Comparison of ENCODE assay signal across 25 mouse cellular contexts in the genomic region with DNA sequence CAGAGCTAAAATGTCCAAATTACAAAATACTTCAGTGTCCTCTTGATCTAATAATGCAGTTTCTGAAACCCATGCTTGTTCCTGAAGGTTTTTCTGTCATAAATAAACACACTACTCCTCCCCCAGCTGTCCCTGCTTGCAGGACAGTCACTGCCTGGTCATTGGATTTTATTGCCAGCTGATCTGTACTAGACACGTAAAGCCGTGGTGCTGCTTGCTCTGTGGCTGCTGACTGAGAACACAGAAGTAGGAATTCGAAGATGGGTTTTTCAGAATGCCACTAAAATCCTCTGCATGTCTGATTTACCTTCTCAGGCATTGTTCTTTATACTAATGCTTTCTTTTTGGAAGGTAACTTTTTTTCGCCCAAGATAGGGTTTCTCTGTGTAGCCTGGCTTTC. TPM values are rescaled to one million over a fixed set of nuclear protein-coding genes. Genes with fewer than 3 reads are reported as not detected.
A peak's percentile ranks its signal among the peaks of the same experiment; 100 is the strongest.
DNase-seq lines count a peak whose midpoint lies in the region; ATAC-seq and TF ChIP-seq lines count a peak whose summit lies in the region.
"Had no signal": no experiment of that assay in that cellular context is flagged by ENCODE, and none has a peak within 500 bp of the region (broad histone marks: within the 10 kb centered on the region; RNA-seq: fewer than 3 reads in every experiment).

No protein-coding gene starts in this region.

- H3K27ac ChIP-seq in kidney, postnatal 0 days: no peak overlapping the region
- H3K27ac ChIP-seq in liver, adult 2 months (replicated peaks; ENCODE audit: insufficient read depth, low read depth, low read length): 0 out of 2 replicates have a peak overlapping the region, but pooled peaks have one; percentile 28
- no peak overlapping the region for H3K27ac ChIP-seq in liver, embryonic 11.5 days (ENCODE audit: low read depth, low read length)
- H3K27ac ChIP-seq: embryonic facial prominence, embryonic 10.5 days; embryonic facial prominence, embryonic 12.5 days; forebrain, embryonic 13.5 days; forebrain, embryonic 15.5 days had no signal

- H3K36me3 ChIP-seq in kidney, postnatal 0 days (ENCODE audit: insufficient read depth, low read length): no peaks in the 10 kb centered on the region
- no peaks in the 10 kb centered on the region; the same call in 1 of the 2 replicates for H3K36me3 ChIP-seq in liver, adult 2 months (ENCODE audit: control insufficient read depth, insufficient read depth, low read length)
- no peaks in the 10 kb centered on the region for H3K36me3 ChIP-seq in liver, embryonic 11.5 days (ENCODE audit: control insufficient read depth, insufficient read depth, low read length)
- H3K36me3 ChIP-seq: embryonic facial prominence, embryonic 12.5 days; forebrain, embryonic 15.5 days had no signal

- ATAC-seq in kidney, postnatal 0 days (replicated peaks; ENCODE audit: low FRiP score, low read depth): no peak
- ATAC-seq in liver, embryonic 11.5 days (replicated peaks; ENCODE audit: low FRiP score): no peak
- ATAC-seq: activated CD4-positive, CD25-positive, alpha-beta regulatory T cell, adult 4 months; CD4-positive, CD25-positive, alpha-beta regulatory T cell, adult 4 months; forebrain, embryonic 13.5 days; forebrain, embryonic 15.5 days; forebrain, postnatal 0 days; Patski had no signal

- H3K79me2 ChIP-seq in liver, adult 2 months (ENCODE audit: control insufficient read depth, insufficient read depth, low read length): no peaks in the 10 kb centered on the region

- no peak overlapping the region for H3K9ac ChIP-seq in kidney, postnatal 0 days (ENCODE audit: low read depth, low read length)
- H3K9ac ChIP-seq in liver, adult 2 months (ENCODE audit: low read depth, low read length): no peak overlapping the region
- no peak overlapping the region for H3K9ac ChIP-seq in liver, embryonic 11.5 days (ENCODE audit: low read depth, low read length)
- H3K9ac ChIP-seq: embryonic facial prominence, embryonic 12.5 days; forebrain, embryonic 13.5 days; forebrain, embryonic 15.5 days; forebrain, postnatal 0 days had no signal

- H3K27me3 ChIP-seq in kidney, postnatal 0 days (ENCODE audit: insufficient read depth, low read length): no peaks in the 10 kb centered on the region
- no peaks in the 10 kb centered on the region for H3K27me3 ChIP-seq in liver, adult 2 months (ENCODE audit: control insufficient read depth, insufficient read depth, low read length)
- H3K27me3 ChIP-seq in liver, embryonic 11.5 days (replicated peaks; ENCODE audit: control insufficient read depth, insufficient read depth, low read length): no peaks in the 10 kb centered on the region
- H3K27me3 ChIP-seq: CH12.LX; embryonic facial prominence, embryonic 12.5 days; forebrain, embryonic 13.5 days; forebrain, embryonic 15.5 days; Patski had no signal

- no peak overlapping the region for H3K4me2 ChIP-seq in kidney, postnatal 0 days (ENCODE audit: low read length)
- no peak overlapping the region for H3K4me2 ChIP-seq in liver, embryonic 11.5 days
- H3K4me2 ChIP-seq: embryonic facial prominence, embryonic 12.5 days; forebrain, embryonic 13.5 days; forebrain, embryonic 15.5 days had no signal

- 45% methylated on average over 4 of the region's 4 CpGs for WGBS in kidney, postnatal 0 days
- WGBS in liver, adult 2 months: 52% methylated on average over 4 of the region's 4 CpGs
- 73% methylated on average over 4 of the region's 4 CpGs for WGBS in liver, embryonic 11.5 days

- intact Hi-C loops in heart, postnatal 36 days (cut with DNase I): no loop called here

- H3K4me1 ChIP-seq in kidney, postnatal 0 days (replicated peaks; ENCODE audit: insufficient read depth, low read length): no peaks in the 10 kb centered on the region
- peaks cover 22% of the 10 kb centered on the region for H3K4me1 ChIP-seq in liver, adult 2 months (ENCODE audit: control insufficient read depth, insufficient read depth, low read length)
- H3K4me1 ChIP-seq in liver, embryonic 11.5 days (replicated peaks; ENCODE audit: control insufficient read depth, insufficient read depth, low read length): no peaks in the 10 kb centered on the region
- H3K4me1 ChIP-seq: embryonic facial prominence, embryonic 12.5 days; forebrain, embryonic 13.5 days; forebrain, embryonic 15.5 days had no signal

- no peak for TF ChIP-seq POLR2A in liver, adult 2 months (IDR thresholded peaks at IDR 0.05; ENCODE audit: extremely low read depth, insufficient read depth, low read length)

- no peak overlapping the region for H3K4me3 ChIP-seq in kidney, postnatal 0 days (replicated peaks; ENCODE audit: low read depth, low read length)
- H3K4me3 ChIP-seq in liver, adult 2 months (ENCODE audit: insufficient read depth, low read depth, low read length): no peak overlapping the region
- no peak overlapping the region for H3K4me3 ChIP-seq in liver, embryonic 11.5 days (ENCODE audit: low read depth, low read length)
- H3K4me3 ChIP-seq: embryonic facial prominence, embryonic 10.5 days; embryonic facial prominence, embryonic 12.5 days; forebrain, embryonic 13.5 days; forebrain, embryonic 15.5 days had no signal

- no peak for TF ChIP-seq CTCF in kidney, postnatal 0 days (IDR thresholded peaks at IDR 0.05; ENCODE audit: low read depth)
- TF ChIP-seq CTCF in liver, adult 2 months (IDR thresholded peaks at IDR 0.05; ENCODE audit: low read depth, low read length): no peak

- H3K9me3 ChIP-seq in kidney, postnatal 0 days (replicated peaks; ENCODE audit: low read length): no peaks in the 10 kb centered on the region
- H3K9me3 ChIP-seq in liver, embryonic 11.5 days (ENCODE audit: control insufficient read depth, low read length): no peaks in the 10 kb centered on the region
- H3K9me3 ChIP-seq: embryonic facial prominence, embryonic 10.5 days; embryonic facial prominence, embryonic 12.5 days; forebrain, embryonic 13.5 days; forebrain, embryonic 15.5 days; G1E had no signal

- DNase-seq in adrenal gland, adult 2 months: peak; percentile 38
- no peak for DNase-seq in adrenal gland, postnatal 25 days
- DNase-seq in heart, adult 11 months: peak; percentile 85
- no peak for DNase-seq in heart, postnatal 36 days
- peak; percentile 43 for DNase-seq in kidney, postnatal 0 days (ENCODE audit: low spot score)
- no peak for DNase-seq in kidney, postnatal 10 days
- DNase-seq in liver, adult 2 months (ENCODE audit: extremely low read depth, low read depth, low spot score): peak; percentile 57
- no peak for DNase-seq in liver, embryonic 11.5 days (ENCODE audit: low spot score)
- DNase-seq: adrenal gland, adult 8-10 months; B cell, adult 2 months; cerebellum, adult 11-12 months; cerebellum, adult 2 months; cerebellum, adult 9-10 months; cerebellum, postnatal 10 days; cerebellum, postnatal 25 days; forebrain, postnatal 0 days had no signal

RNA-seq across cellular contexts. Expression of a gene that starts 25.2 kb away (rescaled TPM):
- 1 to 10 TPM; 1.8 to 2.4 TPM for total RNA-seq in adrenal gland, adult 2 months (2021)
- polyA plus RNA-seq in adrenal gland, adult 2 months (2012; rRNA removed): not detected in 2 replicates
- 0.88 and 0.90 TPM in 2 replicates for total RNA-seq in adrenal gland, postnatal 25 days (2021)
- total RNA-seq in heart, postnatal 36 days (2021): 1 to 10 TPM; 1.1 to 1.8 TPM
- polyA plus RNA-seq in kidney, postnatal 0 days (2015; fragmentation: Nextera tagmentation; extraction: Ambion mirVana): 1.7 and 3.1 TPM in 2 replicates
- total RNA-seq in liver, adult 2 months (2014; rRNA removed): 10.3 and 35.8 TPM in 2 replicates
- 3.4 and 5.9 TPM in 2 replicates for polyA plus RNA-seq in liver, adult 2 months (2012; rRNA removed)
- polyA plus RNA-seq in liver, embryonic 11.5 days (2014; fragmentation: Nextera tagmentation; extraction: Ambion mirVana): 0.37 TPM in 1 of 2 replicates, not detected in the other
- total RNA-seq: CH12.LX had no signal
- polyA plus RNA-seq: activated CD4-positive, CD25-positive, alpha-beta regulatory T cell, adult 4 months; CD4-positive, CD25-positive, alpha-beta regulatory T cell, adult 4 months; G1E had no signal

RNA-seq across cellular contexts. Expression of a gene that starts 49.3 kb away (rescaled TPM):
- 100 to 1,000 TPM; 106 to 130 TPM for total RNA-seq in adrenal gland, adult 2 months (2021)
- polyA plus RNA-seq in adrenal gland, adult 2 months (2012; rRNA removed): 3.6 and 4.3 TPM in 2 replicates
- total RNA-seq in adrenal gland, postnatal 25 days (2021): 156 and 173 TPM in 2 replicates
- total RNA-seq in heart, postnatal 36 days (2021): 10 to 100 TPM; 64.8 to 73.7 TPM
- 119 and 122 TPM in 2 replicates for polyA plus RNA-seq in kidney, postnatal 0 days (2015; fragmentation: Nextera tagmentation; extraction: Ambion mirVana)
- 25.6 and 30.0 TPM in 2 replicates for total RNA-seq in liver, adult 2 months (2014; rRNA removed)
- polyA plus RNA-seq in liver, adult 2 months (2012; rRNA removed): 3.3 and 3.4 TPM in 2 replicates
- polyA plus RNA-seq in liver, embryonic 11.5 days (2014; fragmentation: Nextera tagmentation; extraction: Ambion mirVana): 95.0 and 95.5 TPM in 2 replicates

Comparison
In these comparisons a context has a peak if more than half of its experiments do, and no peak if none do; other contexts are left out.
1. DNase-seq: peak in adrenal gland, adult 2 months (single experiment), heart, adult 11 months (single experiment), kidney, postnatal 0 days (single experiment) and liver, adult 2 months (single experiment); none in adrenal gland, postnatal 25 days (single experiment), heart, postnatal 36 days (0 of 2), kidney, postnatal 10 days (single experiment) and liver, embryonic 11.5 days (single experiment).